Mouse (Mus musculus) CH12.LX (cell line): ENCODE data around the gene Arhgef25.

Experiments
- CTCF ChIP-seq, 2 experiments: IDR thresholded peaks in 1 of 2; conservative IDR thresholded peaks in 1 of 2; 2 replicates each; pipeline ENCODE4 v1.5.1; 2011 to 2012; ENCODE audit warnings: low read depth in 2 of 2, low read length in 2 of 2, improper control_type of control experiment in 1 of 2, inconsistent platforms in 1 of 2, mild to moderate bottlenecking in 1 of 2, moderate library complexity in 1 of 2
- E2F4 ChIP-seq: IDR thresholded peaks from 2 replicates; pipeline ENCODE4 v1.6.1; 2011; ENCODE audit warnings: low read depth, low read length, improper control_type of control experiment; ENCODE audit not compliant: insufficient replicate concordance
- EP300 ChIP-seq: IDR thresholded peaks from 2 replicates; pipeline ENCODE4 v1.6.1; 2011; ENCODE audit warnings: low read length, improper control_type of control experiment
- HCFC1 ChIP-seq: IDR thresholded peaks from 2 replicates; pipeline ENCODE4 v1.6.1; 2012; ENCODE audit warnings: low read depth, mild to moderate bottlenecking, inconsistent platforms, low read length, improper control_type of control experiment
- JUND ChIP-seq: conservative IDR thresholded peaks from 2 replicates; pipeline ENCODE4 v1.6.1; 2011; ENCODE audit warnings: low read depth, low read length, improper control_type of control experiment
- MAFK ChIP-seq: IDR thresholded peaks from 2 replicates; pipeline ENCODE4 v1.6.1; 2011; ENCODE audit warnings: low read length, improper control_type of control experiment; ENCODE audit not compliant: insufficient replicate concordance
- MXI1 ChIP-seq: IDR thresholded peaks from 2 replicates; pipeline ENCODE4 v1.6.1; 2011; ENCODE audit warnings: mild to moderate bottlenecking, low read depth, low read length, improper control_type of control experiment
- TCF12 ChIP-seq: IDR thresholded peaks from 2 replicates; pipeline ENCODE4 v1.6.1; 2014; ENCODE audit warnings: low read depth, mild to moderate bottlenecking, inconsistent platforms, low read length, improper control_type of control experiment

DNA sequence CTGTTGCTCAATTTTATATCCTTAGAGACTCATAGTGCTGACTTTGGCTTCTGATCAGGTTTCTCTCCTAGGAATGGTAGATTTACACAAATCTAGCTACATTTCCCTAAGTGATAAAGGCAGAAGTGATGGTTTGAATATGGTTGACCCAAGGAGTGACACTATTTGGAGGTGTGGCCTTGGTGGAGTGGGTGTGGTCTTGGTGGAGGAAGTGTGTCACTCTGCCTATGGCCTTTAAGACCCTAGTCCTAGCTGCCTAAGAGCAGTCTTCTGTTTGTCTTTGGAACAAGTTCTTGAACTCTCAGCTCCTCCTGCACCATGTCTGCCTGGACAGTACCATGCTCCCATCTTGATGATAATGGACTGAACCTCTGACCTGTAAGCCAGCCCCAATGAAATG is 27.3 kb upstream of the Arhgef25 start:
- TF ChIP-seq E2F4 (no peak), CTCF (conservative IDR thresholded peaks at IDR 0.05 in 1 of 2, IDR thresholded peaks at IDR 0.05 in 1 of 2; ENCODE audit: low read depth in 2 of 2, low read length in 2 of 2) (no peak), JUND (no peak), TCF12 (no peak), HCFC1 (no peak), EP300 (no peak), MAFK (no peak), MXI1 (no peak)
